Mouse (Mus musculus) C2C12 (cell line): ENCODE measurements at regions not wholly inside any gene's neighbourhood (a gene's known extent, or its start where the extent isn't known, plus 50 kb on each side); places are given as distances from the start of the nearest gene placed in this dataset.

Experiments used
- CTCF ChIP-seq: IDR thresholded peaks from one replicate; pipeline ENCODE4 v1.5.1; 2011; ENCODE audit not compliant: control insufficient read depth, insufficient read depth, insufficient read length
- USF1 ChIP-seq: IDR thresholded peaks from one replicate; pipeline ENCODE4 v1.6.1; 2011; ENCODE audit warnings: low read depth, mild to moderate bottlenecking, control low read depth, moderate library complexity

DNA sequence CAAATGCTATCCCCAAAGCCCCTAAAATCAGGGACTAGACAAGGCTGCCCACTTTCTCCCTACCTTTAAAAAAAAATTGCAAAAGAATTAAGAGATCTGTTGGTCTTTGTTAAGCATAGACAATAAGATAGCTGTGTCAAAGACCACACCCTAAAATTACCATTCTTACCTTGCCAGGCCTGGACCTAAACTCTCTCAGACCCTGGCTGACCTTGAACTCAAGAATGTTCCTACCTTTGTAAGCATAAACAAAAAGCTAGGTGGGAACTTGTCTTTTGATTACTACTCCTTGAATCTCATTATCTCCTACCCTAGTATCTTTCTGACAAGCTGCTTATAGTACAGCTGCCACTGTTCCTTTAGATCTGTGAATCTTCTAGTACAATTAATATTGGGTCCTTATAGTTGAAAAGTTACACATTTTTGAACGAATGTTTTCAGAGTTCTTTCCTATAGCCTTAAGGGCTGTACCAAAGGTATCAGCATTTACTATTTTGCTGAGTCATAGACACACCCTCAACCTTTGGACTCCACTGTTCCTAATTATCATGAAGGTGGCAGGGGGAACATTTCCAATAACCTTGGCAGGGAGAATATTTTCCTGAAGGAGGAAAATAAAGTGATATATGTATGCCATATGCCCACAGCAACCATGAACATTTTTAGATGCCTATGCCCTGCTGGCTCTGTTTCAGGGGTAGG lies 264.5 kb upstream of the Alcam start:
- TF ChIP-seq CTCF (no peak), USF1 (no peak)
